Mouse (Mus musculus) T-cell, adult 2 months (primary cell): ENCODE results near the gene Btrc.
"Not testable (repeated sequence)": the region's sequence is repeated elsewhere in the genome, so short reads cannot be mapped to it uniquely, and the experiment has no call there.

Experiments used
- DNase-seq: peaks from one replicate; pipeline ENCODE4 v3.0.0; 2022; ENCODE audit warnings: low spot score

Btrc gene

DNA sequence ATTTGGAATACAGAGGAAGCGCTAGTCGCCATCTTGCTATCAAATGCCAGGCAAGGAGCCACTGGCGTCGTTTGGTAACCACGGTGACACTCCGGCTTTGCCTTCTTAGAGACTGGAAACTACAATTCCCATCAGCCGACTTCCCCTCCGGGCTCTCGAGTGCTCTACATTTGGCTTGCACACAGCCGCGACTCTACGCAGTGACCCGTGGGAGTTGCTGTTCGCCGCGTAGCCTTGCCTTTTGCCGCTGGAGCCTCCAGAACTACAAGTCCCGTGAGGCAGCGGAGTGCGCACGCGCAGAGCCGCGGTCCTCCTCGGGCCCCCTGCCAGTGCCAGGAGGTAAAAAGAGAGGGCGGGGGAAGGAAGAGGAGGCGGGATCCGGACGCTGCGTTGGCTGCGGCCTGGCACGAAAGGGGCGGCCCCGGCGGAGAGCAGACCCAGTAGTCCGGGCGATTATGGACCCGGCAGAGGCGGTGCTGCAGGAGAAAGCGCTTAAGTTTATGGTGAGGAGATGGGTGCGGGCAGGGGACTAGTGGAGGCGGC lies at the start of gene Btrc:
Btrc (plus strand) TSS at position 351 of the 543 bp plus-strand sequence.
- DNase-seq: peak; percentile 100

DNA sequence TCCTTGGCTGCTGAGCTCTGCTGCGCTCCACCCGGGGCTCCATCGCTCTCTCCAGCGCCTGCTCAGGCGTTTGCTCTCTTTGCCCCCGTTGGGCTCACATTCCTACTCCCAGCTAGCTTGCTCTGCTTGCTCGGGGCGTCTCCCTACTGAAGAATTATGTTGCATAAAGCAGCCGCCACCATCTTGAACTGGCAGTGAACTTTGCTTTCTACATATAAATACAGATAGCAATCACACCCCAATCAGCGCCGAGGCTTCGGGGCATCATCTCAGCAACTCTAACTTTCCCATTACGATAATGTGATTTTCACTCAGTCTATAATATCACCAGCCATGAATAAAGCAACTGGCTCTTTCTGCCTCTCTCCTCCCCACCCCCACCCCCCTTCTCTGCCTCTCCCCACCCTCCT lies 46.1 kb upstream of the Btrc start:
- DNase-seq: no peak

DNA sequence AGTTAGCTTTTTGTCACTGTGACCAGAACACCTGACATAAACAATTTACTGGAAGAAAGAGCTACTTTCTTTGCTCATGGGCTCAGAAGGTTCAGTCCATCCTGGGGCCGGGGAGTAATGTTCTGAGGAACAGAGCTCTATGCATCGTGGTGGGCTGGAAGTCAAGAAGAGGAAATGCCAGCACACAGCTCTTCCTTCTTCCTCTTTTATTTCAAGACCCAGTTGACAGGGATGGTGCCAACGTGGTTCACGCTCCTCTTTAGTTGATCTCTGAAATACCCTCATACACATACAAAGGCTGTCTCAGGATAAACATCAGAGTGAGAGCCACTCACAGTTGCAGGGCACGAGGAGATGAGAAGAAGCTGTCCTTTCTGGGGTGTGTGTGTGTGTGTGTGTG lies 42.5 kb upstream of the Btrc start:
- no peak for DNase-seq

DNA sequence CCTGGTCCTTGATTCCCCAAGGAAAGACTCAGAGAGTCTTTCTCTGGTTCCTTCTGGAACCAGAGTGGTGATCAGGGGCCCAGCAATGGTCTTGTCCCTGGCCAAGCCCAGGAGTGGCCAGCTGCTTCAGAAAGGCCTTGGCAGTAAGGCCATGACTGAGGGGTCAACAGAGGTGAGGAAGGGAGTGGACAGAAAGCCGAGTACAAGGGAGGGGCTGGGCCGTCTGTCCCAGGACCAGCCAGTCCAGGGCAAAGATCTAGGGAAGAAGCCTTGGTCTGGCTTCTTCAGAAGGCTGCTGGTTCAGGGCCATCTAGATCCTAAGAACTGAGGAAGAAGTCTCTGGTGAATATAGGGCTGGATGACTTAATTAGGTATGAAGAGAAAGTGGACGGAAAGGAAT lies 34.5 kb upstream of the Btrc start:
- no peak for DNase-seq

DNA sequence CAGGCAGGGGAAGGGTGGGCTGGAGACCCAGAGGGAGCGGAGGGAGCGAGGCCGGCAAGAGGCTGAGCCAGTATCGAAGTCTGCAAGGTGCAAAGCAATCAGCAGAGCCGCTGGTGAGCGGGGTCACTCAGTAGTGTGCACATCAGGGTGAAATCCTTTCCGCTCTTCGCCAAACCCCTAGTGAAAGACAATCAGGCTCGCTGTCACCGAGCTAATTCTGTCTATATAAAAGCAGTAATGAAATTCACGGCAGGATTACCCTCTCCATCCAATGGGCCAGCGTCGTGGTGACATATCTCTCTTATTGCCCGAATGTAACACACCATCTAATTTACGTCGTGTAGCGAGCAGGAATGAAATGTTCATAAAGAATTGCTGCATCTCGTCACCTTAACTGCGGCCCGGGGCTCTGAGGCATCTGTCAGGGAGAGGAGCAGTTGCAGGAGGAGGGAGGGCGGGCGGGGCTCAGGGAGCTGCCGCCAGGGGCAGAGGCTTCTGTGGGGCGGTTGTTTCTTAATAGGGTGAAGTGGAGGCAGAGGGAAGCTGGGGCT lies 33.7 kb upstream of the Btrc start:
- DNase-seq: no peak

DNA sequence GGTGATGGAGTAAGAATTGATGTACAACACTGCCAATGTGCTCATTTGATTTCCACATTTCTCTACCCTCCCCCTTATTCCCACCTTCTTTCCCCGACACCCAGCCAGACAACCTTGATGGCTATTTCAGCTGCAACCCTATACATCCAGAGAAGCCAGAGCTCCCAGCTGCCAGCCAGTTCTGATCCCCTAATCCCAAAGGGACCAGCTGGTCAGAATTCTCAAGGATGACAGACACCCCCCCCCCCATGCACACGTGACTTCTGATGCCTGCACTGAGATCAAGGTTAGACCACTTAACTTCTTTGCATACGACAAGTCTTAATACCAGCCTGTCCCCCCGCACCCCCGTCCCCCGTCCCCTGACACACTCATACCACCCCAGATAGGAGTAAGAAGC lies 26.8 kb upstream of the Btrc start:
- DNase-seq: no peak

DNA sequence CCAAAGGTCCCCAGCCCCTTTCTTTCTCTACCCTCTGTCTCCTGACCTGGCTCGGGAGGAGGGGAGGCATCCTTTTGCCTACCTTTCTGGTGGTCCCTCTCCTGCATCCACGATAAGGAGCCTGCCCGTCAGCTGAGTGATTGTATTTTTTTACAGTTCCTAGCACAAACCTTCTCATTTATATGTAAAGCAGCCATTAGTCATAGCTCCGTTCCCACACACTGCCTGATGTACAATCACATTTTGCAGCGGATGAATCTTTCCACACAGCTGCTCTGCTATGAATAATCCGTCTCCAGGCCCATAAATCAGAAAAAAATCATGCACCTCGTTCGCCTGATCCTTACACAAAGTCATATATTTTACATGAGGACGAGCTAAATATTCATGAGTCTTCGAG lies 25.4 kb upstream of the Btrc start:
- DNase-seq: no peak

DNA sequence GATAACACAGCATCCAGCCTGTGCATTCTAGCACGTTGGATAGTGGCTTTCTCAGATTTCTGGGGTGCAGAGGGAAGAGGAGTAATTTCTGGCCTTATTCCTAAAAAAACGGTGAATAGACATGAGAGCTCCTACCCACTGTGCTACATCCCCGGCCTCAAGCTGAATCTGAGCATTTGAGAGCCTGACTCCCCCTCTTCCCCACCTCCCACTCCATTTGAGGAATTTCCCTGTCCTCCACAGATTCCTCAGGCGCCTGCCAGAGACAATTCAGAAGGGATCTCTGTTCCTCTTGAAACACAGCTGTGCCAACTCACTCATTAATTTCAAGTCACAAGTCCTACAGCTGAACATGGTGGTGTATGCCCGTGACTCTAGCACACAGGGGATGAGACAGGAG lies 19.6 kb upstream of the Btrc start:
- DNase-seq: no peak

DNA sequence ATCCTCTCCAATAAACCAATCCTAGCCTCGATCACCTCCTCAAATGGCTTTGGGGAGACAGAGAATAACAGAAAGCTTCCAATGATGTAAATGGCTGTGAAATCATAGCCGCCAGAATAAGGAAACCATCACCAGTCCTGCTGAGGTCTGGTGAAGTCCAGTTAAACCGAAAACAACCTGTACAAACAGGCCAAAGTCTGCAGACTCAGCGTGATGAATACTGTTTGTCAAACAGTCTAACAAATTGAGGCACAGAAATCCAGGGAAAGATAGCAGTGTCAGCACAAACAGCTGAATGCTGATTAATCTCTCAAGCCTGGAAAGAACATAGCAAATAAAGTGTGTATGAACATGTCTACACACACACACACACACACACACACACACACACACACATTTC lies 15.3 kb upstream of the Btrc start:
- no peak for DNase-seq

DNA sequence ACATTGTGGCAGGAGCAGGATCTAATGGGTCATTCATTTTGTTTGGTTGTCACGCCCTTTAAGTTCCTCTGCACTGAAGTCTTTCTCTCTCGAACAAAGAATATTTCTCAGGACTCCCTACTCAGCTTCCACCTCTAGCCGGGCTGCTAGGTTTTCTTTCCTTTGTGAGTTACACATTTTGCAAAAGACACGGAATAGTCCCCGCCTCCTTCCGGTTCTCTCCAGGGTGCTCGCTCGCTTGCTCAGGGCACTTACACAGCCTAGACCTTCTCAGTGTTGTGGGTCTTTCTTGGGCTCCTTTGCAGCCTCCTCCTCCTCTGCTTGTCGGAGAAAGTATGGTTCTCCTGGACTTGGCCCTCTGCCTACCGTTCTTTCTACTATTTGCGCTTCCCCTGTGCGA lies 13.1 kb upstream of the Btrc start:
- no peak for DNase-seq

DNA sequence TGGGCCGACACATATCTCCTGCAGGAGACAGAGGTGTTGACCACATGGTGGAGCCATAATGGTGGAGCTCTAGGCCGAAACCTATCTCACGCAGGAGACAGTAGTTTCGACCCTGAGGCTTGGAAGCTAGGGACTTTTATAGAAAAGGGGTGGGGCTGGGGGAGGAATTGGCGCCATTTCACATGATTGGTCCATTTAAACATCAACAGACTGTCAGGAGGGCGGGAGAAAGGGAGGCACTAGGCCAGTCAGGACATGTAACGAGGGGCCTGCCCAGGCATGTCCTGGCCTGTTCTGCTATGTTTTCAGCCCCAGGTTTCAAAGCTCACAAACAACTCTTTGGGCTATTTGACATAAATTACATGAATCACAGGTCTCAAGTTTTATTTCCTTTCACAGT lies 10.8 kb upstream of the Btrc start:
- DNase-seq: not testable (repeated sequence)

DNA sequence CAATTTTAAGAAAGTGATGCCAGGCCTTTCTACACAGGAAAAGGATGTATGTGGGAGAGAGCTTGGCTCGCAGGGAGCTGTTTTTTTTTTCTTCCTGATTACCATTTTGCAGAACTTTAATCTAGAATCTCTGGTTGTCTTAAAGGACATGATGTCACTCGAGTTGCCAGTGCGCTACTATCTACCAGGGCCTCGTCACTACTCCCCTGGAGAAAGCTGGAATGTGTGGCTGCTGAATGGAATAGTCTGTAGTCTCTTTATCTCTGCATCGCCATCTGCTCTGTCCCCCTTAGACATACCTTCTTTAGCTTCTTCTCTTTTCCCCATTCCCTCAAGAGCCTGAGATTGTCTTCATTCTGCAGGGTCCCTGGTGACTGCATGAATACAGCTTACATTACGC lies 7.9 kb upstream of the Btrc start:
- DNase-seq: no peak

DNA sequence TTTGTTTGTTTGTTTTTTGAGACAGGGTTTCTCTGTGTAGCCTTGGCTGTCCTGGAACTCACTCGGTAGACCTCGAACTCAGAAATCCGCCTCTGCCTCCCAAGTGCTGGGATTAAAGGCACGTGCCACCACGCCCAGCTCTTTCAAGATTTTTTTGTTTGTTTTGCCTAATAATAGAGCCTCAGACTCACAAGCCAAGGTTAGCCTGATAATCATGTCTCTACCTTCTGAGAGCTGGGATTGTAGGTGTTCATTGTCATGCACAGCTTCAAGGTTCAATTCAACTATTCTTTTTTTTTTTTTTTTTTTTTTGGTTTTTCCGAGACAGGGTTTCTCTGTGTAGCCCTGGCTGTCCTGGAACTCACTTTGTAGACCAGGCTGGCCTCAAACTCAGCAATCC lies 6.7 kb upstream of the Btrc start:
- not testable (repeated sequence) for DNase-seq

DNA sequence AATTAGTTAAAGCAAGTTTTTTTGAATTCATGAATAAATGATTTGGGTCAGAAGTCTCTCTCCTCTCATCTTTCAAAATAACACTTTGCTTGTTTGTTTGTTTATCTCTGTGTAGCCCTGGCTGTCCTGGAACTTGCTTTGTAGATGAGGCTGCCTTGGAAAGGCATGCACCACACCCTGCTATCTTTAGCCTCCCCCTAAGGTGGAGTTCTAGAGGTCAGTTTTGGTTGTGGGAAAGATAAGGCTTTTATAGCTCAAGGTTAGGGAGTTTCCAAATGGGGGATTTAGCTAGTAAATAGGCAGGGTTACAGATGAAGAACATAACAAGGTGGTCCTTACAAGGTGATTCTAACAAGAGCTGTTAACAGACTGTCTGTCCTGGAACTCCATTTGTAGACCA lies 3.0 kb upstream of the Btrc start:
- no peak for DNase-seq

DNA sequence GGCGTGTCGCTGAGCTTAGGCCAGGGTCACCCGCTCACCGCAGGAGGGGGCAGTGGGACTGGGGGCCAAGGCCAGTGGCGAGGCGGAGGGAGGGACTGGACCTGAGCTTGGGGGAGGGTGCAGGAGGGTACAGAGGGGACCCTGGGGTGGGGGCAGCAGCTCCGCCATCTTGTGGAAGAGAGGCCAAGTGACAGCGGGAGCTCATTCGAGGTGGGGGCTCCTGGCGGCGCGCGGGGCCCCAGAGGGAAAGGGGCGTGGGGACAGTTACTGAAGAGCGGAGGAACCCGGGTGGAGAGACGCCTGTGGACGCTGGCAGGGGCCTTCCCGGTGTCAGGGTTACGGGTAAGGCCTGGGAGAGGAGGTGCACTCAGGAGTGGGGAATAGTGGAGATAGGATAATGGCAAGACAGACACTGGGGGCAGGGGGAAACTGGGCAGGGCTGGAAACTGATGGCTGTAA lies 428 bp downstream of the Btrc start:
- DNase-seq: peak; percentile 40

DNA sequence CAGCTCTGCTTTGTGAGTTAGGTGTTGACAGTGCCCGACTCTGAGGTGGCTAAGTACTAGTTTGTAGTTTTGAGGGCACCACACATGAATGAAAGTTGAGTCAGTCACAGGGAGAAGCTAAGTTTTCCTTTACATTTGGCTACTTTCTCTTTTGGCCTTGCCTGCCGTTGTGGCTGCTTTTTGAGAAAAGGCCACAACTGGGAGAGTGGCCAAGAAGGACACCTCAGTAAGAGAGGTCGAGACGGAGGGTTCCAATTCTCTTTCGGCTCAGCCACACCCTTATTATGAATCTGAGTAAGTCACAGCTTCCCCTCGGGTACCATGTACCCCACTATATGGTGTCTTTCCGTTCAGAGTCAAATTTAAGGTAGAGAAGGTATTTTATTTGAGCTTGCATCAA lies 3.1 kb downstream of the Btrc start:
- no peak for DNase-seq

DNA sequence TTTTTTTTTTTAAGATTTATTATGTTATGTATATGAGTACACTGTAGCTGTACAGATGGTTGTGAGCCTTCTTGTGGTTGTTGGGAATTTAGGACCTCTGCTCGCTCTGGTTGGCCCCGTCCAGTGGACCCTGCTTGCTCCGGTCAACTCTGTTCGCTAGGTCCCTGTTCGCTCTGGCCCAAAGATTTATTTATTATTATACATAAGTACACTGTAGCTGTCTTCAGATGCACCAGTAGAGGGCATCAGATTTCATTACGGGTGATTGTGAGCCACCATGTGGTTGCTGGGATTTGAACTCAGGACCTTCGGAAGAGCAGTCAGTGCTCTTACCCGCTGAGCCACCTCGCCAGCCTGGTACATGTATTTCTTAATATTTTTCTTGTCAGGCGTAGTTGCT lies 21.3 kb downstream of the Btrc start:
- DNase-seq: not testable (repeated sequence)

DNA sequence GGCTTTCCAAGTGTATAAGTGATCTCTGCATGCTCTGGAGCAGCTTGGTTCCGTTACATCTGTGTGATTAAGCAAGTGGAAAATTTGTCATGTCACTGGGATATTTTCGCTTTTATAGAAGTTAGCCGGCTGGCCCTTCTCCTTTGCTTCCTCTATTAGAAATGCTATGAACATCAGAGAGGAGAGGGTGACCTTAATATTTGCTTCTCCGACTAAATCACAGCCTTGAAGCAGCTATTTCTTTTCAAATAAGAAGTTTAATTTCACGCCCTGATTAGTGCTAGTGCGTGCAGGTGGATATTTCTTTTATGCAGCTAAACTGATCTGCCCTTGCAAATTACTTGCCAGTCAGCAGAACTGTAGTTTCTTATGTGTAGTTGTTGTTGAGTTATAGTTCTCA lies 25.0 kb downstream of the Btrc start:
- DNase-seq: no peak

DNA sequence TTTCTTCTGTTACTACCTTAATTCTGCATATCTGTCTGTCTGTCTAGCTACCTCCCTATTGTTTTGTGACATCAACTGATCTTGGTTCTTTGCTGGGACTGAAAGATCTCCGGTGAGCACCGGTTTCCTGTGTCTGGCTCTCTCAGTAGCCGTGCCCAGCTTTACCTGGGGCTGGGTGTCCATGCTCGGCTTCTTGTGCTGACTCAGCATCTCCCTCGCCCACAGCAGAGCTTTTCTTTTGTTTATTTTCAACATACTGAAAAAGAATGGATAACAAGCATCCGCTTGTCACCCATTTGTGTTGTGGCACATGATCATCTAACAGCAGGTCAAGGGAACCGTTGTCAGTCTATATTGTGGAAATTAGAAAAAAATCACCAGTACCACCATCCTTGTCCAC lies 30.5 kb downstream of the Btrc start:
- no peak for DNase-seq

DNA sequence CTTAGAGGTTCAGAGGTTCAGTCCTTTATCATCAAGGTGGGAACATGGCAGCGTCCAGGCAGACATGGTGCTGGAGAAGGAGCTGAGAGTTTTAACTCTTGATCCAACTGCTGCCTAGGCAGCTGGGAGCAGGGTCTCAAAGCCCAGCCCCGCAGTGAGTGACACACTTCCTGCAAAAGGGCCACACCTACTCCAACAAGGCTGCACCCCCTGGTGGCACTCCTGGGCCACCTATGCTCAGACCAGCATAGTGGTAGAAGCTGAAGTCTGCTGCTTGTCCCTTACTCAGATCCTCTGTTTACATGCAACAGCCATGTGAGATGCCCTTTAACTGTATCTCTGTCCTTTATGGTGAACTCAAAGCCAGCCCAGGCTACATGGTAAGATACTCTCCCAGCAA lies 47.5 kb downstream of the Btrc start:
- DNase-seq: peak; percentile 2

DNA sequence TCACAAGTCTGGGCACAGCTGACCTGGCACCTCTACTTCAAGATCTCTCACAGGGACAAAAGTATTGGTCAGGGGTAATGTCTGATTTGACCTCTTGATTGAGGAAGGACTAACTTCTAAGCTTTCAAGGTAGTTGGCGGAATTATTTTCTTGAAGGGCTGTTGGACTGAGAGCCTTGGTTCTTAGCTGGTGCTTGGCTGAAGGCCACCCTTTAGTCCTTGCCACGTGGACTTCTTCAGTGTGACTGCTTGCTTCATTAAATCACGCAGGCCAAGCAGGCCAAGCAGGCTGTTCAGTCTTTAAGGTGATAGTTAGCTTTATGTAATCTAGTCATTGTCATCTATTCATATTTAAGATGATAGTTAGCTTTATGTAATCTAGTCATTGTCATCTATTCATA lies 49.2 kb downstream of the Btrc start:
- no peak for DNase-seq

DNA sequence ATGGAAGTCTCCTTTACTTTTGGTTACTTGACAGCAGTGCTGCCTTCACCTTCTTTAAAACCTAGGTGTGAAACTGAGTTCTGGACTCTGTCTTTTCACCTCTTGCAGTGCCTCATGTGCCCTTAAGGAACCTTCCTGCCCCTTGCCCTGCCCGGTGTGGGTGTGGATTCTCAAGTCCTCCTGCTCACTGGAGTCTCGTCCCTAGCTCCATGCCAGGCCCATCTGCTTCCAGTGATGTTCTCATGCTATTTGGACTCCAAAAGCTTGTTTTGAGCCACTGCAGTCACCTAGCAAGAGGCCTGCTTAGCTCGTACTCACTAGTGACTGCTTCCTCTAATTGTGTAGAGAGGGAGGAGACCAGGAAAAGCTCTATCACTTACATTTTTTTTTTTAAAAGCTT lies 50.4 kb downstream of the Btrc start:
- no peak for DNase-seq

DNA sequence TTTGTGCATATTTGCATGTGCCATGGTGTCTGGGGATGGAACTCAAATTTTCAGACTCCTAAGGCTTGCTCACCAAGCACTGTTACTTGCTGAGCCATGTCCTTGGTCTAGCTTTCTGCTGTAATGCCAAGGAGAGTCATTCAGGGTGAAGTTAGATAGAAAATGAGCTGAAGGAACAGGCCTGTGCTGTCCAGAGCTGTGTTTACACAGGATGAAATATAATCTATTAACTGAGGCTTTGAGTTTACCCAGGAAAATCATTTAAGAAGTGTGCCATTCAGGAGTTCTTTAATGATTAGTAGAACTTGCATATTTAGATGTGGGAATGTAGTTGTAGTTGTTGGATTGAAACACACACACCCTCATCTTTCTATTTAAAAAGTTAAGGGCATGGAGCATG lies 54.1 kb downstream of the Btrc start:
- no peak for DNase-seq

DNA sequence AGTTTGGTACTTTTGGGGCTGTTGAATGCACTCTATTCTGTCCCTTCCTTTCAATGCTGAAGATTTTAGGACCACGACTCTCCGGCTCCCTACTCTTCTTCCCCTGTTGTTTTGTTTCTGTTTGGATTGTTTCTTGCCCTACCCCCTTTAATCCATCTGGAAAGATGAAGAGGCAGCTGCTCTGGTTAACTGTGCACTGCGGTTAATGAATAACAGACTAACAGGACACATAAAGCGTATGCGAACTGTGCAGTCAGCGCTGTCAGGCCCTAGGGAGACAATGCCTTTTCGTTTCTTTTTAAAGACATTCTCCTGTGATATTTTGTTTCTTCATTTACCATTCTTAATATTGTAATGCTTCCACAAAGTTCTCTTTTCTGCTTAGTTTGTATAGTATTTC lies 58.7 kb downstream of the Btrc start:
- DNase-seq: no peak

DNA sequence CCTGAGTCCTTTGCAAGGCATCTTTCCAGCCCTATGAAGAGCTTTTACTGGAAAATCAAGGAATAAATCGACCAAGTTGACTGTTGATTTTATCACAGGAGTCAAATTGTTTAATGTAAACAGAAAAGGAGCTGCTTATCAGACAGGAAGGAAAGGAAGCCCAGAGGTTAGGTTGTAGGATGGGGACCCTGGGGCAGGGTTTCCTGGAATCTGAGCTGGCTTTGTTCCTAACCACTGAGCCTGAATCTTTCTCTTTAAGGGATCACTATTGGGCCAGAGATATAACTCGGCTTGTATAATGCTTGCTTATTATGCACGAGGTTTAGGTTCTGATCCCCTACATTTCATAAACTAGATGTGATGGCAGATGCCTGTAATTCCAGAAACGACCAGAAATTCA lies 64.6 kb downstream of the Btrc start:
- no peak for DNase-seq
